Mouse (Mus musculus): ENCODE results near the gene Aacs.

DNA sequence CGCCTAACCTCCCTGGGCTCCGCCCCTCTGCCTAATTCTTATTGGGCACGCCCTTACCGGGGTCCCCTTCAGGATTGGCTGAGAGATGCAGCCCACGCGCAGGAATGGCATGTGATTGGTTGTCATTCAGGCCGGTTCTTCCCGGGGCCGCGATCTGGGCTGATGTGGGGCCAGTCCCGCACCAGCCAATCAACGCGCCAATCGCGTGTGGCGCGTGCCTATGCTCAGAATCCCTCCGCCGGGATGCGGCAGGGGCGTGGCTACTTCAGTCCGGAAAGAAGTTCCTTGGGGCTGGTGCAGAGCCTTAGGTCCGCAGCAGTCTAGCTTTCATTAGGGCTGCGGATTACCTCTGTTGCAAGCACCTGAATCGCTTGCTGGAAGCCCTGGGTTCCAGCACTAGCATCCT lies 9.9 kb upstream of the Aacs start:
- no peak for TF ChIP-seq CTCF (IDR thresholded peaks at IDR 0.05; ENCODE audit: control insufficient read depth, insufficient read depth, insufficient read length)
- peak; percentile 75 for TF ChIP-seq MAX (IDR thresholded peaks at IDR 0.05)
- peak; percentile 41 for TF ChIP-seq USF1 (IDR thresholded peaks at IDR 0.05; ENCODE audit: low read depth)
